Mouse (Mus musculus): ENCODE data around the gene Orc1. TPM values are rescaled to one million over a fixed set of nuclear protein-coding genes. Genes with fewer than 3 reads are reported as not detected.

Gene Orc1
- polyA plus RNA-seq, 1 experiment: 0.21 TPM

DNA sequence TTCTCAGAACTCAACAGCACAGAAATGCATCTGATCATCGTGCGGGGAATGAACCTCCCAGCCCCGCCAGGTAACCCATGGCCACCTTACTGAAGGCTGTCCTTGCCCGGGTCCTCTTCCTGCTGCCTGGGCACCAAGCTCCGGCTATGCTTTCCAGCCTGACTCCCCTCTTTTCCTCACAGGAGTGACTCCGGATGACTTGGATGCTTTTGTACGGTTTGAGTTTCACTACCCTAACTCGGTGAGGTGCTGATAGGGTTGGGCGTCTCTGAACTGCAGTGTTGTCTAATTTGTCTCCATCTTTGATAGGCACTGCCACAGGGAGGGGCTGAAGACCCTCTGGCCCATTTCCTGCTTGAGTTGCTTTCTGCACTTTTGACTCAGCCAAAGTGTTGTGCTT is 50.9 kb downstream of the Orc1 start:
- no peak overlapping the region for H3K4me3 ChIP-seq (replicated peaks; ENCODE audit: extremely low read depth, low read depth, low read length)
- WGBS: 86% methylated on average over 9 of the region's 9 CpGs
- no peak for TF ChIP-seq POLR2A (IDR thresholded peaks at IDR 0.05; ENCODE audit: borderline replicate concordance, extremely low read depth, low read depth, low read length)
- no peak for TF ChIP-seq CTCF (IDR thresholded peaks at IDR 0.05; ENCODE audit: insufficient read depth, low read length)
- no peak for DNase-seq
- H3K4me1 ChIP-seq (ENCODE audit: control insufficient read depth, insufficient read depth, low read length): no peaks in the 10 kb centered on the region

DNA sequence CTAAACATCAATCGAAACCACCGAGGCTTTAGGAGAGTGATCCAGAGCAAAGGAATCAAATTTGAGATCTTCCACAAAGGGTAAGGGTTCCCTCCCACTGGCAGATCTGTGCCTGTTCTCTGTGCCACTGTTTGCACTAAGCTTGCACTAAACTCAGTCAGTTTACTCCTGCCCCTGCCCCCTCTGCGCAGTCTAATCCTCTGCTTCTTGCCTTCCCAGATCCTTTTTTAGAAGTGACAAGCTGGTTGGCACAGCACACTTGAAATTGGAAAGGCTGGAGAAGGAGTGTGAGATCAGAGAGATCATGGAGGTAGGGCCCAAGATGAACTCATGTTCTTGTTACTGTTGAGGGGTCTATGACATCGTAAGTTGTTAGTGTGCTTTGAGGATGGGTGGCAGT is 52.4 kb downstream of the Orc1 start:
- no peak for DNase-seq
- no peak for TF ChIP-seq CTCF (IDR thresholded peaks at IDR 0.05; ENCODE audit: insufficient read depth, low read length)
- no peak for TF ChIP-seq POLR2A (IDR thresholded peaks at IDR 0.05; ENCODE audit: borderline replicate concordance, extremely low read depth, low read depth, low read length)
- no peaks in the 10 kb centered on the region for H3K4me1 ChIP-seq (ENCODE audit: control insufficient read depth, insufficient read depth, low read length)
- H3K4me3 ChIP-seq (replicated peaks; ENCODE audit: extremely low read depth, low read depth, low read length): no peak overlapping the region
- 92% methylated on average over 4 of the region's 4 CpGs for WGBS

GRCm38 (mm10) chr4:108633703-108634102 is 54.5 kb downstream of the Orc1 start:
- H3K4me1 ChIP-seq (ENCODE audit: control insufficient read depth, insufficient read depth, low read length): peaks cover 1% of the 10 kb centered on the region; the same call in 1 of the 2 replicates
- 83% methylated on average over 12 of the region's 12 CpGs for WGBS
- DNase-seq: no peak
- no peak overlapping the region for H3K4me3 ChIP-seq (replicated peaks; ENCODE audit: extremely low read depth, low read depth, low read length)
- TF ChIP-seq CTCF (IDR thresholded peaks at IDR 0.05; ENCODE audit: insufficient read depth, low read length) (no peak), POLR2A (IDR thresholded peaks at IDR 0.05; ENCODE audit: borderline replicate concordance, extremely low read depth, low read depth, low read length) (no peak)

- no peak for DNase-seq
- Histone ChIP-seq H3K4me3 (replicated peaks; ENCODE audit: extremely low read depth, low read depth, low read length) (no peak overlapping the region), H3K4me1 (ENCODE audit: control insufficient read depth, insufficient read depth, low read length) (peaks cover 4% of the 10 kb centered on the region; the same call in 1 of the 2 replicates)
- no peak for TF ChIP-seq POLR2A (IDR thresholded peaks at IDR 0.05; ENCODE audit: borderline replicate concordance, extremely low read depth, low read depth, low read length)
- TF ChIP-seq CTCF (IDR thresholded peaks at IDR 0.05; ENCODE audit: insufficient read depth, low read length): no peak
- WGBS: 79% methylated on average over 4 of the region's 4 CpGs
Measured at GRCm38 (mm10) chr4:108634696-108635095, 55.5 kb downstream of the Orc1 start.

DNA sequence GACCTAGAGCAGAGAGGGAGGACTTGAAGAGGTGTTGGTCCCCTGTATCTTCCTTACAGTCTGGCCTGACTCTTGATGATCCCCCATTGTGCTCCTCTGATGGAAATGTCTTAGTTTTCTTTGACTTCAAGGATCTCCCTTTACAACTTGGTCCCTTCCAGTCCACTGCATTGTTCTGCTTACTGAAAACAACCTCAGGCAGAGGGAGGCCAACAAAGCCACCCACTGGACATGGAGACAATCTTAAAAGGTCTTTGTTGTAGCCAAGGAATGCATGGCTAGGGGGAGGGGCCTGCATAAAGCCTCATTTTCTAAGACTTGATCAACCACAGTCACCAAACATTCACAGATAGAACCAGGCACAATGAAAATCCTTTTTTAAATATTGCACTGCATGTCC is 55.9 kb downstream of the Orc1 start:
- H3K4me1 ChIP-seq (ENCODE audit: control insufficient read depth, insufficient read depth, low read length): peaks cover 4% of the 10 kb centered on the region; the same call in 1 of the 2 replicates
- H3K4me3 ChIP-seq (replicated peaks; ENCODE audit: extremely low read depth, low read depth, low read length): no peak overlapping the region
- DNase-seq: no peak
- TF ChIP-seq CTCF (IDR thresholded peaks at IDR 0.05; ENCODE audit: insufficient read depth, low read length) (no peak), POLR2A (IDR thresholded peaks at IDR 0.05; ENCODE audit: borderline replicate concordance, extremely low read depth, low read depth, low read length) (no peak)

DNA sequence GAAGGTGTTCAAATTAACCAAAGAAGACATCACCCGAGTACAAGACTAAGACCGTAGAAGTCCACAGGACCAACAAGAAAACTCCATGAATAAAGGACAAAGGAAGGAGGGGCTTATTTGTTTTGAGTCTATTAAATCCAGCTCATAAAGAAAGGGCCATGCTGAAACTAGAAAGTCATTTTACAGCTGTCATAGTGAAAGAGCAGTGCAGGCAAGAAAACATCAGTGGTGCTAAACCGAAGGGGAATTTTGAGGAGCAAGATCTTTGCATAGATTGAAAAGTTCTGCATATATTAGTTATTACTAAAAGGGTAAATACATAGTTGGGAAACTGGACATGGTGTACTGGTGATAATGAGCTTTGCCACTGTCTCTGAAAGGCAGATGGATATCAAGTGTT is 58.5 kb downstream of the Orc1 start:
- WGBS: 91% methylated on average over 3 of the region's 3 CpGs
- H3K4me3 ChIP-seq (replicated peaks; ENCODE audit: extremely low read depth, low read depth, low read length): no peak overlapping the region
- no peak for DNase-seq
- TF ChIP-seq POLR2A (IDR thresholded peaks at IDR 0.05; ENCODE audit: borderline replicate concordance, extremely low read depth, low read depth, low read length): no peak
- no peak for TF ChIP-seq CTCF (IDR thresholded peaks at IDR 0.05; ENCODE audit: insufficient read depth, low read length)
- H3K4me1 ChIP-seq (ENCODE audit: control insufficient read depth, insufficient read depth, low read length): peaks cover 4% of the 10 kb centered on the region; the same call in 1 of the 2 replicates

DNA sequence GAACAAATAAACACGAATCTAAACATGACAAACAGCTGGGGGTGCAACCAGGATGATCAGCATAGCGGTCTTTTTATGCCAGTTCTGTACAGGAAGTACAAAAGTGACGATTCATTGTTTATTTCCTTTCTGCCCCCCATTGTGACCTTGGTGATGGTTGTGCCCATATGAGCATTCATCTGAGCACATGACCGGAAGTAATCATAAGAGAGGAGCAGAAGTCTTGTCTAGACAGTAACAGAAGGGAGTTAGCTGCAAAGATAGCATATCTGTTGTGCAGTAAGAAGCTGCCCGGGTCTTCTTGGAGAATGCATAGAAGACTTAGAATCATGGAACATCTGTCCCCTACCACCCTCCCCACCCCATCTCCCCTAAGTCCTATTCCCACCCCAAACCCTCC is 59.5 kb downstream of the Orc1 start:
- DNase-seq: no peak
- Histone ChIP-seq H3K4me3 (replicated peaks; ENCODE audit: extremely low read depth, low read depth, low read length) (no peak overlapping the region), H3K4me1 (ENCODE audit: control insufficient read depth, insufficient read depth, low read length) (peaks cover 4% of the 10 kb centered on the region; the same call in 1 of the 2 replicates)
- no peak for TF ChIP-seq POLR2A (IDR thresholded peaks at IDR 0.05; ENCODE audit: borderline replicate concordance, extremely low read depth, low read depth, low read length)
- no peak for TF ChIP-seq CTCF (IDR thresholded peaks at IDR 0.05; ENCODE audit: insufficient read depth, low read length)
- 43% methylated on average over 5 of the region's 5 CpGs for WGBS

DNA sequence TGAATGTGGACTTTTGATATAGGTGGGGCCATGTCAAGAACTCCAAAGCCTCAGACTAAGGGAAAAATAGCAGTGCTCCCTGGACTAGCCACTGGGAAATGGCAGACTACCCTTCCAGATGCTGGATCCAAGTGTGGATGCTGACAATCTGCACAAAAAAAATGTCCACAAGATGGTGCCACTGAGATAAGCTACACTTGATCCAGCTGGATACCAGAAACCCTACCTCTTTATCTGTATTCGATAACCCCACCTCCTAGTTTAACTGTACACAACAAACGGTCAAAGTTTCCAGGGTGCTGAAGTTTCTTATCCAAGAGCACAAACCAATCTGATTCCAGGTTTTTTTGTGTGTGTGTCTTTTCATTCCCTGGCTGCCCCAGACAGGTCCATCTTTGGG is 85.2 kb downstream of the Orc1 start:
- 46% methylated on average over 2 of the region's 2 CpGs for WGBS
- no peak for DNase-seq
- TF ChIP-seq POLR2A (IDR thresholded peaks at IDR 0.05; ENCODE audit: borderline replicate concordance, extremely low read depth, low read depth, low read length): no peak
- TF ChIP-seq CTCF (IDR thresholded peaks at IDR 0.05; ENCODE audit: insufficient read depth, low read length): no peak
- H3K4me3 ChIP-seq (replicated peaks; ENCODE audit: extremely low read depth, low read depth, low read length): no peak overlapping the region
- no peaks in the 10 kb centered on the region for H3K4me1 ChIP-seq (ENCODE audit: control insufficient read depth, insufficient read depth, low read length)

Other genes with a start within 250 kb of the Orc1 start
- gene Shisal2a, start 196.1 kb upstream of the Orc1 start, polyA plus RNA-seq (2012; rRNA removed): 0.95 and 2.8 TPM in 2 replicates
- 26.3 and 26.5 TPM in 2 replicates for gene Gpx7, start 172.5 kb upstream of the Orc1 start, polyA plus RNA-seq (2012; rRNA removed)
- 31.3 and 35.0 TPM in 2 replicates for gene Tut4, start 120.0 kb upstream of the Orc1 start, polyA plus RNA-seq (2012; rRNA removed)
- 2.9 and 6.0 TPM in 2 replicates for gene Prpf38a, start 87 bp upstream of the Orc1 start, polyA plus RNA-seq (2012; rRNA removed)
- 27.5 and 31.8 TPM in 2 replicates for gene Cc2d1b, start 40.5 kb downstream of the Orc1 start, polyA plus RNA-seq (2012; rRNA removed)
- 0.09 and 0.14 TPM in 2 replicates for gene 3110021N24Rik, start 140.2 kb downstream of the Orc1 start, polyA plus RNA-seq (2012; rRNA removed)
- gene Zfyve9, start 201.4 kb downstream of the Orc1 start, polyA plus RNA-seq (2012; rRNA removed): 4.8 and 7.0 TPM in 2 replicates

Data from lung, adult 2 months (tissue).